Mouse (Mus musculus) cortical plate, adult 2 months (tissue): ENCODE measurements around the gene Vnn1.

Experiments used
- CTCF ChIP-seq: fragments of 200-500 bp; IDR thresholded peaks from 2 replicates; pipeline ENCODE4 v1.5.1; 2011; ENCODE audit warnings: mild to moderate bottlenecking, control low read depth, low read length; ENCODE audit not compliant: insufficient read depth; ENCODE audit errors: extremely low read depth
- POLR2A ChIP-seq: fragments of 200-500 bp; IDR thresholded peaks from 2 replicates; pipeline ENCODE4 v1.6.1; 2011; ENCODE audit warnings: mild to moderate bottlenecking, low read length, control low read depth; ENCODE audit not compliant: insufficient read depth; ENCODE audit errors: extremely low read depth

DNA sequence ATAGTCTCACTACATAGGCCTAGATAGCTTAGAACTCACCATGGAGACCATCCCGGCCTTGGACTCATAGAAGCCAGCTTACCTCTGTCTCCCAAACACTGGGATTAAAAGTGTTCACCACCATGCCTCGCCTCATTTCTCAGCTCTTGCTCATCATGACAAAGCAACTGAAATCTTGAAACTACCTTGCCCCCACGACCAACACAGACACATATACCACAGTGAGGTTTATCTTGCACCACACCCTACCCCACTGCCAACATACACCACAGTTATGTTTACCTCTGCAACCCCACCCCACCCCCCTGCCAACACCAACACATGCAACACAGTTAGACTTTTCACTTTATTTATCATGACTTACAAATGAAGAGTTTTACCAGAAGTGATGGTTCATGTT, 8.4 kb upstream of the Vnn1 start:
- TF ChIP-seq CTCF (no peak), POLR2A (no peak)
